Mouse (Mus musculus) bone marrow macrophage, adult 2 months (primary cell): Measurements from ENCODE around the gene Akap9.

Source experiments
- CTCF ChIP-seq: IDR thresholded peaks from 2 replicates; pipeline ENCODE4 v1.5.1; 2012; ENCODE audit warnings: low read depth, mild to moderate bottlenecking, low read length, moderate library complexity
- POLR2A ChIP-seq: IDR thresholded peaks from 2 replicates; pipeline ENCODE4 v1.6.1; 2012; ENCODE audit warnings: mild to moderate bottlenecking, low read depth, low read length, borderline replicate concordance

DNA sequence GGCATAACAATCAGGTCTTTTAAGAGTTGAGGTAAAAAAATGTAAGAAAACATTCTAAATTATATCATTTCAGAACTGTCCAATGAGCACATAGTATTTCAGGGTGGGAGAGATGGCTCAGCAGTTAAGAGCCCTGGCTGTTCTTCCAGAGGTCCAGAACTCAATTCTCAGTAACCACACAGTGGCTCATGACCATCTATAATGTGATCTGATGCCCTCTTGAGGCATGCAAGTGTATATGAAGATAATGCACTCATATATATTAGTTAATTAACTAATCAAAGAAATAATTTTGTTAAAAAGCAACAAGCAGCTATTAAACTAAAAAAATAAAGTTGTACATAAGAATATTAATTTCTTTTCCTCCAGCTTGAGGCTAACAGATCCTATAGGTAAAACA is 38.7 kb upstream of the Akap9 start:
- TF ChIP-seq POLR2A (no peak), CTCF (no peak)
